Mouse (Mus musculus): ENCODE measurements at regions not wholly inside any gene's neighbourhood (a gene's known extent, or its start where the extent isn't known, plus 50 kb on each side); places are given as distances from the start of the nearest gene placed in this dataset.

DNA sequence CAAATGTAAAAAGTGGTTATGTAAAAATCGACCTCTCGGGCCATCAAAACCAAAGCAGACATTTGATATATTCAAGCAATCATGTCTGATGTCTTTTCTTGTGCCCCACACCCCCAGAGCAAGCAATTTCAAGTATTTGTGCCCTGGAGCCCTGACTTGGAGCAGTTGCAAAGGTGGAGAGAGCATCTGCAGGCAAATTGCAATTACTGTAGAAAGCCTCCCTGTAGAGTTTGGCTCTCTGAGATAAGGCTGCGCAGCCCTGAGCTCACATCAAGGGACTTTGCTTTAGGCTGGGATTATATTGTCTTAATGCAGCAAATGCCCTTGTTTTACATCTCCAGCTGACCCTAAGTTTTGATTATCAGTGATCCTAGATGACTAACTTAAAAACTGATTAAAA is 147.3 kb downstream of the Dyrk2 start:
- TF ChIP-seq POLR2A (IDR thresholded peaks at IDR 0.05; ENCODE audit: borderline replicate concordance, low read depth, low read length) (no peak), CTCF (IDR thresholded peaks at IDR 0.05; ENCODE audit: low read depth, low read length) (no peak)
